Mouse (Mus musculus) embryonic facial prominence, embryonic 15.5 days (tissue): ENCODE results near the gene Ahcyl2. TPM values are rescaled to one million over a fixed set of nuclear protein-coding genes. Genes with fewer than 3 reads are reported as not detected.
"Not testable (repeated sequence)": the region's sequence is repeated elsewhere in the genome, so short reads cannot be mapped to it uniquely, and the experiment has no call there.

Source experiments
- ATAC-seq: fragments of 200-750 bp; cut with Nextera tagmentation; 2 replicates; pipeline ENCODE4 v1.8.0; 2017; ENCODE audit warnings: low read depth, moderate TSS enrichment; ENCODE audit not compliant: insufficient number of reproducible peaks, low FRiP score, low TSS enrichment
- H3K27ac ChIP-seq: fragments of 300-500 bp; sonication (generic); replicated peaks from 2 replicates; pipeline ENCODE4 v1.5.1; 2015; ENCODE audit warnings: mild to moderate bottlenecking, inconsistent platforms
- H3K27me3 ChIP-seq: fragments of 300-500 bp; sonication (generic); 2 replicates; pipeline ENCODE4 v1.6.1; 2015; ENCODE audit warnings: inconsistent platforms
- H3K36me3 ChIP-seq: fragments of 300-500 bp; sonication (generic); 2 replicates; pipeline ENCODE4 v1.6.1; 2015; ENCODE audit warnings: mild to moderate bottlenecking, inconsistent platforms
- H3K4me1 ChIP-seq: fragments of 300-500 bp; sonication (generic); 2 replicates; pipeline ENCODE4 v1.6.1; 2015; ENCODE audit warnings: inconsistent platforms
- H3K4me2 ChIP-seq: fragments of 300-500 bp; sonication (generic); replicated peaks from 2 replicates; pipeline ENCODE4 v1.6.1; 2015; ENCODE audit warnings: mild to moderate bottlenecking, inconsistent platforms
- H3K4me3 ChIP-seq: fragments of 300-500 bp; sonication (generic); replicated peaks from 2 replicates; pipeline ENCODE4 v1.5.1; 2015; ENCODE audit warnings: mild to moderate bottlenecking, inconsistent platforms
- H3K9ac ChIP-seq: fragments of 300-500 bp; sonication (generic); 2 replicates; pipeline ENCODE4 v1.6.1; 2015; ENCODE audit warnings: inconsistent platforms
- H3K9me3 ChIP-seq: fragments of 300-500 bp; sonication (generic); replicated peaks from 2 replicates; pipeline ENCODE4 v1.6.1; 2016; ENCODE audit warnings: inconsistent platforms
- WGBS: fragments of 180-500 bp; shearing (Covaris S2); methylation state at CpG from one replicate; pipeline ENCODE4 v1.1.7; 2015; 5-methylcytosine and 5-hydroxymethylcytosine counted together
- polyA plus RNA-seq: library from polyadenylated mRNA; unstranded; fragments of >200 nt; fragmentation: Nextera tagmentation; extraction: Ambion mirVana; gene quantifications from 2 replicates; pipeline ENCODE4 v1.2.1, GENCODE M21; 2015

Gene Ahcyl2
- polyA plus RNA-seq, 1 experiment from 2014 or later: 14.2 TPM

GRCm38 (mm10) chr6:29790014-29790698 is 22.3 kb downstream of the Ahcyl2 start:
- H3K36me3 ChIP-seq: no peaks in the 10 kb centered on the region
- no peak overlapping the region for H3K27ac ChIP-seq
- no peaks in the 10 kb centered on the region for H3K4me1 ChIP-seq
- H3K4me3 ChIP-seq: no peak overlapping the region
- 86% methylated on average over 3 of the region's 3 CpGs for WGBS
- H3K27me3 ChIP-seq: no peaks in the 10 kb centered on the region
- H3K9ac ChIP-seq: no peak overlapping the region
- no peaks in the 10 kb centered on the region for H3K9me3 ChIP-seq
- ATAC-seq: no peak
- H3K4me2 ChIP-seq: no peak overlapping the region

DNA sequence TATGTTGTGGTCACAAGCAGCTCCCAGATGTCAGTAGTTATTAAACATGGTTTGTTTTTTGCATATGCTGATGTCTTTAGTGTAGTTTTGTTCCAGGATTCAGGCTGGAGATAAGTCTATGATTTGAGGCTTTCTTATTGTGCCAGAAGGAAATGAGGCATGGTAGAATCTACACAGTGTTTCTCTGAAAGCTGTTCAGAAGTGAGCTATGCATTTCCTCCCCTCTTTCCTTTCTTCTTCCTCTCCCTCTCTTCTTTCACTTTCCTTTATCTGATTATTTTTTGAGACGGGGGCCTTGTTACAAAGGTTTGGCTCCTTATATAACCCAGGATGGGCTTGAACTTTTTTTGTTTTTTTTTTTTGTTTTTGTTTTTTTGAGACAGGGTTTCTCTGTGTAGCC is 25.7 kb downstream of the Ahcyl2 start:
- no peaks in the 10 kb centered on the region for H3K36me3 ChIP-seq
- H3K27ac ChIP-seq: no peak overlapping the region
- no peaks in the 10 kb centered on the region for H3K4me1 ChIP-seq
- ATAC-seq: no peak
- H3K9me3 ChIP-seq: no peaks in the 10 kb centered on the region
- WGBS: 58% methylated on average over 1 of the region's 1 CpGs
- no peak overlapping the region for H3K4me3 ChIP-seq
- H3K9ac ChIP-seq: no peak overlapping the region
- no peaks in the 10 kb centered on the region for H3K27me3 ChIP-seq
- no peak overlapping the region for H3K4me2 ChIP-seq

- Histone ChIP-seq H3K27ac (no peak overlapping the region), H3K9ac (no peak overlapping the region), H3K4me2 (no peak overlapping the region), H3K4me1 (no peaks in the 10 kb centered on the region), H3K4me3 (no peak overlapping the region), H3K36me3 (no peaks in the 10 kb centered on the region), H3K27me3 (no peaks in the 10 kb centered on the region), H3K9me3 (no peaks in the 10 kb centered on the region)
- no peak for ATAC-seq
- WGBS: 84% methylated on average over 6 of the region's 6 CpGs
Observed at GRCm38 (mm10) chr6:29794582-29794981, 26.8 kb downstream of the Ahcyl2 start.

GRCm38 (mm10) chr6:29802979-29803378 is 35.2 kb downstream of the Ahcyl2 start:
- Histone ChIP-seq H3K4me2 (no peak overlapping the region), H3K36me3 (no peaks in the 10 kb centered on the region), H3K27me3 (no peaks in the 10 kb centered on the region), H3K9me3 (no peaks in the 10 kb centered on the region), H3K4me3 (no peak overlapping the region), H3K4me1 (no peaks in the 10 kb centered on the region), H3K9ac (no peak overlapping the region), H3K27ac (no peak overlapping the region)
- no peak for ATAC-seq
- 75% methylated on average over 1 of the region's 1 CpGs for WGBS

GRCm38 (mm10) chr6:29804006-29804405 is 36.2 kb downstream of the Ahcyl2 start:
- H3K36me3 ChIP-seq: no peaks in the 10 kb centered on the region

DNA sequence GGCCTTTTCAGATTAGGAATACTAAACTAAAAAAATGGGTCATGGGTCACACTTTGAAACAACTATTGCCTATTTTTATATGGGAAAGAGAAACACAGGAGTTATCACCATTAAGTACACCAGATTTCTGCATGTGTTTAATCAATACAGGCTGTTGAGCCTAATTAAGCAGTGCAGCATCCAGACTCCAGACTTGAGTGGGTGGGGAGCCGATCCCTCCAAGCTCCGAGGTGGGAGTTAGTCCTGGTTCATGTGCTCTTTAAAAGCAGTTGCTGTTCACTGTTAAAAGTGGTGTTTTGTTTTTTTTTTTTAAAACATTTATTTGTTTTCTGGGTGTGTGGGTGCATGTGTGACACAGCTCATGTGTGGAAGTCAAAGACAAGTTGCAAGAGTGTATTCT is 37.6 kb downstream of the Ahcyl2 start:
- WGBS: 47% methylated on average over 2 of the region's 2 CpGs
- ATAC-seq: no peak
- H3K4me3 ChIP-seq: no peak overlapping the region

More at GRCm38 (mm10) chr6:29804006-29804405, 36.2 kb downstream of the Ahcyl2 start:
- no peaks in the 10 kb centered on the region for H3K27me3 ChIP-seq
- no peak for ATAC-seq
- H3K9ac ChIP-seq: no peak overlapping the region
- no peak overlapping the region for H3K4me2 ChIP-seq
- no peak overlapping the region for H3K4me3 ChIP-seq
- 54% methylated on average over 3 of the region's 3 CpGs for WGBS
- no peak overlapping the region for H3K27ac ChIP-seq
- H3K9me3 ChIP-seq: no peaks in the 10 kb centered on the region
- no peaks in the 10 kb centered on the region for H3K4me1 ChIP-seq

DNA sequence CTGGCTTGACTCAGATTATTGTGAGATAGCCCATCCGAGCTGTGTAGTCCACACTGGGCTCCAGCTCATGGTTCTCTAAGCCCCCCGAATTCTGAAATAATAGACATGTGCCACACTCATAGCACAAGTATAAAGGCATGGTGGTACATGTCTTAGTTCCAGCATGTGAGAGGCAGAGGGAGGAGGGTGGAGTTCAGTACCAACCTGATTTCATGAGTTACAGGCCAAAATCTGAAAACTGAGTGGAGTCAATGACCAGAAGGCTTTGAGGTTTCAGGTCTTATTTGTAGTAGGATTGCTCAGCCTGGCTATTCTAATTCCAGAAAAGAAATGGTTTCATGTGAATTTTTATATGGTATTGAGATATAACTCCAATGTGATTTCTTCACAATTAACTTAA is 44.3 kb downstream of the Ahcyl2 start:
- H3K9ac ChIP-seq: no peak overlapping the region
- no peak overlapping the region for H3K27ac ChIP-seq
- no peaks in the 10 kb centered on the region for H3K4me1 ChIP-seq
- no peaks in the 10 kb centered on the region for H3K27me3 ChIP-seq
- no peaks in the 10 kb centered on the region for H3K36me3 ChIP-seq
- H3K4me2 ChIP-seq: no peak overlapping the region
- H3K9me3 ChIP-seq: no peaks in the 10 kb centered on the region
- no peak for ATAC-seq
- WGBS: 86% methylated on average over 2 of the region's 2 CpGs
- no peak overlapping the region for H3K4me3 ChIP-seq

More for the DNA sequence above, 37.6 kb downstream of the Ahcyl2 start:
- Histone ChIP-seq H3K9ac (no peak overlapping the region), H3K27me3 (no peaks in the 10 kb centered on the region), H3K27ac (no peak overlapping the region), H3K36me3 (no peaks in the 10 kb centered on the region), H3K9me3 (no peaks in the 10 kb centered on the region), H3K4me2 (no peak overlapping the region), H3K4me1 (no peaks in the 10 kb centered on the region)

DNA sequence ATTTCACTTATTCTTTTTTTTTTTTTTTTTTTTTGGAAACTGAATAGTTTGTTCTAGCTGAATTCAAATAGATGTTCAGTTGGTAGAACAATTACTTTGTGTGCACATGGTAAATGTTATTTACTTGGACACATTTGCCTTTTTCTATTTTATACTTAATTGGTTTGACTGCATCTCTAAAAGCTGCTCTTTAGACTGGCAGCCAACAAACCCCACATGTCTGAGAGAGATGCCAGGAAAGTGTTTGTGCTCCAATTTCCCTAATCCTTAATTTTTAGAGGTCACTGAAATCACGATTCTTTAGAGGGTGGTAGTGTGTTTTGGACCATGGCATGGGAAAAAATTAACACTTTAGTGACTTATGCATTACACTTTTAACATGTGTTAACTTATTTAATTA is 44.8 kb downstream of the Ahcyl2 start:
- H3K4me3 ChIP-seq: no peak overlapping the region
- H3K9me3 ChIP-seq: no peaks in the 10 kb centered on the region
- no peaks in the 10 kb centered on the region for H3K27me3 ChIP-seq
- H3K27ac ChIP-seq: no peak overlapping the region
- WGBS: 17% methylated on average over 1 of the region's 1 CpGs
- no peak overlapping the region for H3K9ac ChIP-seq
- no peaks in the 10 kb centered on the region for H3K4me1 ChIP-seq
- no peak for ATAC-seq
- H3K36me3 ChIP-seq: no peaks in the 10 kb centered on the region
- no peak overlapping the region for H3K4me2 ChIP-seq

GRCm38 (mm10) chr6:29814616-29815015 is 46.8 kb downstream of the Ahcyl2 start:
- ATAC-seq: no peak
- no peaks in the 10 kb centered on the region for H3K9me3 ChIP-seq
- no peak overlapping the region for H3K4me2 ChIP-seq
- 5% methylated on average over 2 of the region's 2 CpGs for WGBS
- H3K36me3 ChIP-seq: no peaks in the 10 kb centered on the region
- no peak overlapping the region for H3K9ac ChIP-seq
- H3K27me3 ChIP-seq: no peaks in the 10 kb centered on the region
- no peak overlapping the region for H3K4me3 ChIP-seq
- H3K4me1 ChIP-seq: no peaks in the 10 kb centered on the region
- no peak overlapping the region for H3K27ac ChIP-seq

- H3K4me2 ChIP-seq: no peak overlapping the region
- 71% methylated on average over 3 of the region's 3 CpGs for WGBS
- H3K27ac ChIP-seq: no peak overlapping the region
- ATAC-seq: no peak
- H3K4me1 ChIP-seq: no peaks in the 10 kb centered on the region
- no peaks in the 10 kb centered on the region for H3K27me3 ChIP-seq
- no peaks in the 10 kb centered on the region for H3K36me3 ChIP-seq
- H3K4me3 ChIP-seq: no peak overlapping the region
- H3K9ac ChIP-seq: no peak overlapping the region
- no peaks in the 10 kb centered on the region for H3K9me3 ChIP-seq
Observed at GRCm38 (mm10) chr6:29815060-29815459, 47.2 kb downstream of the Ahcyl2 start.

DNA sequence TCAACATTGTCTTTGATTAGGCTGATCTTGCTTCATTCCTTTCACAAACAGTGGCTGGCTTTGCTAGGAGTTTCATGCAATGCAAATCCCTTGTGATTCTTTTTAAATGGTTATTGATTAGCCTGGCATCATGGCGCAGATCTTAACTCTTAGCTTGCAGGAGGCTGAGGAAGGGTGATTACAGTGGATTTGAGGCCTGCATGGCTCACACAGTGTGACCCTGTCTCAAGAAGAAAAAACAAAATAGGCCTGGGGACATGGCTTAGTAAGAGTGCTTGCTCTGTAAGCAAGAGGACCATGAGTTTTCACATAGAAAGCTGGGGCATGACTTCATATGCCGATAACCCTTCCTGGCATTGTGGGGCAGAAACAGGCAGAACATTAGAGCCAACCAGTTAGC is 47.8 kb downstream of the Ahcyl2 start:
- H3K9ac ChIP-seq: no peak overlapping the region
- no peaks in the 10 kb centered on the region for H3K9me3 ChIP-seq
- H3K36me3 ChIP-seq: no peaks in the 10 kb centered on the region
- no peaks in the 10 kb centered on the region for H3K4me1 ChIP-seq
- H3K27ac ChIP-seq: no peak overlapping the region
- no peaks in the 10 kb centered on the region for H3K27me3 ChIP-seq
- no peak for ATAC-seq
- H3K4me2 ChIP-seq: no peak overlapping the region
- no peak overlapping the region for H3K4me3 ChIP-seq
- WGBS: 93% methylated on average over 2 of the region's 2 CpGs

DNA sequence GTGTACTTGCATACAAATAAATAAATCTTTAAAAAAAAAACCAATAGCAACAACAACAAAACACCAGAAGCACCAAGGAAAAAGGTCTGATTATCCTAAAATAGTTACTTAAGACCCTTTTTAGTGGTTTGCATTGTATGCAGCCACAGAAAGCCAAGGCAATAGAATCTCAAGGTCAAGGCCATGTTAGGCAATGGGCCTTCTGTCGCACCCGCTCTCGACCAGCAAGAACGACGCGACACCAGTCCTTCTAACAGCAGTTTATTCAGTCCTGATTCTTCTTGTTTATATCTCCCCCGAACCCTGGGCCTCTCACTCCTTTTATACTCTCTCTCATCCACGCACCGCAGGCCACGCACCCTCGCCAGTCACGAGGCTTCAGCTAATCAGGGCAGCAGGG is 48.6 kb downstream of the Ahcyl2 start:
- H3K9me3 ChIP-seq, H3K4me2 ChIP-seq, H3K27me3 ChIP-seq, H3K27ac ChIP-seq, ATAC-seq, H3K4me3 ChIP-seq, H3K4me1 ChIP-seq, H3K36me3 ChIP-seq, H3K9ac ChIP-seq: not testable (repeated sequence)
- WGBS: 91% methylated on average over 12 of the region's 12 CpGs
